Mouse (Mus musculus): Measurements from ENCODE around the gene Map3k7cl. TPM values are rescaled to one million over a fixed set of nuclear protein-coding genes. Genes with fewer than 3 reads are reported as not detected.

Map3k7cl gene
- polyA plus RNA-seq, 1 experiment from 2014 or later: not detected

- DNase-seq (ENCODE audit: low spot score): no peak
- H3K36me3 ChIP-seq: no peaks in the 10 kb centered on the region
- no peaks in the 10 kb centered on the region for H3K27me3 ChIP-seq (ENCODE audit: low read depth, poor library complexity, severe bottlenecking)
- no peaks in the 10 kb centered on the region for H3K9me3 ChIP-seq (replicated peaks)
- no peaks in the 10 kb centered on the region for H3K4me1 ChIP-seq
- 90% methylated on average over 3 of the region's 3 CpGs for WGBS
- no peak overlapping the region for H3K27ac ChIP-seq
- no peak overlapping the region for H3K4me3 ChIP-seq
Measured at GRCm38 (mm10) chr16:87625341-87625740, 72.2 kb downstream of the Map3k7cl start.

- H3K9me3 ChIP-seq (replicated peaks): no peaks in the 10 kb centered on the region
- no peak overlapping the region for H3K4me3 ChIP-seq
- no peaks in the 10 kb centered on the region for H3K4me1 ChIP-seq
- no peak for DNase-seq (ENCODE audit: low spot score)
- no peaks in the 10 kb centered on the region for H3K36me3 ChIP-seq
- 97% methylated on average over 8 of the region's 8 CpGs for WGBS
- H3K27ac ChIP-seq: no peak overlapping the region
- no peaks in the 10 kb centered on the region for H3K27me3 ChIP-seq (ENCODE audit: low read depth, poor library complexity, severe bottlenecking)
Measured at GRCm38 (mm10) chr16:87625816-87626215, 72.7 kb downstream of the Map3k7cl start.

- no peak for DNase-seq (ENCODE audit: low spot score)
- no peak overlapping the region for H3K4me3 ChIP-seq
- WGBS: 95% methylated on average over 4 of the region's 4 CpGs
- H3K4me1 ChIP-seq: no peaks in the 10 kb centered on the region
- no peaks in the 10 kb centered on the region for H3K27me3 ChIP-seq (ENCODE audit: low read depth, poor library complexity, severe bottlenecking)
- no peaks in the 10 kb centered on the region for H3K9me3 ChIP-seq (replicated peaks)
- H3K36me3 ChIP-seq: no peaks in the 10 kb centered on the region
- H3K27ac ChIP-seq: no peak overlapping the region
Measured at GRCm38 (mm10) chr16:87626696-87627095, 73.6 kb downstream of the Map3k7cl start.

GRCm38 (mm10) chr16:87634709-87635108, 81.6 kb downstream of the Map3k7cl start:
- Histone ChIP-seq H3K27ac (no peak overlapping the region), H3K9me3 (replicated peaks) (no peaks in the 10 kb centered on the region), H3K36me3 (no peaks in the 10 kb centered on the region), H3K4me1 (no peaks in the 10 kb centered on the region), H3K4me3 (no peak overlapping the region), H3K27me3 (ENCODE audit: low read depth, poor library complexity, severe bottlenecking) (no peaks in the 10 kb centered on the region)
- DNase-seq (ENCODE audit: low spot score): no peak

GRCm38 (mm10) chr16:87635213-87635755, 82.2 kb downstream of the Map3k7cl start:
- Histone ChIP-seq H3K4me3 (no peak overlapping the region), H3K36me3 (no peaks in the 10 kb centered on the region), H3K27me3 (ENCODE audit: low read depth, poor library complexity, severe bottlenecking) (no peaks in the 10 kb centered on the region), H3K4me1 (no peaks in the 10 kb centered on the region), H3K27ac (no peak overlapping the region), H3K9me3 (replicated peaks) (no peaks in the 10 kb centered on the region)
- no peak for DNase-seq (ENCODE audit: low spot score)
- 91% methylated on average over 6 of the region's 6 CpGs for WGBS

GRCm38 (mm10) chr16:87635841-87636240, 82.7 kb downstream of the Map3k7cl start:
- Histone ChIP-seq H3K27ac (no peak overlapping the region), H3K27me3 (ENCODE audit: low read depth, poor library complexity, severe bottlenecking) (no peaks in the 10 kb centered on the region), H3K4me1 (no peaks in the 10 kb centered on the region), H3K36me3 (no peaks in the 10 kb centered on the region), H3K4me3 (no peak overlapping the region), H3K9me3 (replicated peaks) (no peaks in the 10 kb centered on the region)
- WGBS: 89% methylated on average over 4 of the region's 4 CpGs
- DNase-seq (ENCODE audit: low spot score): no peak

- Histone ChIP-seq H3K27ac (no peak overlapping the region), H3K36me3 (no peaks in the 10 kb centered on the region), H3K9me3 (replicated peaks) (no peaks in the 10 kb centered on the region), H3K27me3 (ENCODE audit: low read depth, poor library complexity, severe bottlenecking) (no peaks in the 10 kb centered on the region), H3K4me3 (no peak overlapping the region), H3K4me1 (no peaks in the 10 kb centered on the region)
- WGBS: 50% methylated on average over 1 of the region's 1 CpGs
- DNase-seq (ENCODE audit: low spot score): no peak
Measured at GRCm38 (mm10) chr16:87638098-87638497, 85.0 kb downstream of the Map3k7cl start.

- H3K27me3 ChIP-seq (ENCODE audit: low read depth, poor library complexity, severe bottlenecking): no peaks in the 10 kb centered on the region
- WGBS: 94% methylated on average over 7 of the region's 7 CpGs
- H3K4me1 ChIP-seq: peaks cover 8% of the 10 kb centered on the region
- no peaks in the 10 kb centered on the region for H3K9me3 ChIP-seq (replicated peaks)
- H3K4me3 ChIP-seq: no peak overlapping the region
- DNase-seq (ENCODE audit: low spot score): no peak
- H3K27ac ChIP-seq: no peak overlapping the region
- H3K36me3 ChIP-seq: no peaks in the 10 kb centered on the region
Measured at GRCm38 (mm10) chr16:87642234-87642633, 89.1 kb downstream of the Map3k7cl start.

GRCm38 (mm10) chr16:87644111-87644770, 91.1 kb downstream of the Map3k7cl start:
- no peaks in the 10 kb centered on the region for H3K27me3 ChIP-seq (ENCODE audit: low read depth, poor library complexity, severe bottlenecking)
- DNase-seq (ENCODE audit: low spot score): no peak
- H3K36me3 ChIP-seq: no peaks in the 10 kb centered on the region
- H3K9me3 ChIP-seq (replicated peaks): no peaks in the 10 kb centered on the region
- H3K27ac ChIP-seq: no peak overlapping the region
- no peak overlapping the region for H3K4me3 ChIP-seq
- H3K4me1 ChIP-seq: peaks cover 8% of the 10 kb centered on the region
- 82% methylated on average over 14 of the region's 14 CpGs for WGBS

Other genes with a start within 250 kb of the Map3k7cl start
- 19.4 and 22.9 TPM in 2 replicates for gene N6amt1, start 199.1 kb upstream of the Map3k7cl start, polyA plus RNA-seq (2016; fragmentation: Nextera tagmentation; extraction: Ambion mirVana)
- 29.3 and 34.8 TPM in 2 replicates for gene Ltn1, start 120.7 kb upstream of the Map3k7cl start, polyA plus RNA-seq (2016; fragmentation: Nextera tagmentation; extraction: Ambion mirVana)
- gene Rwdd2b, start 112.8 kb upstream of the Map3k7cl start, polyA plus RNA-seq (2016; fragmentation: Nextera tagmentation; extraction: Ambion mirVana): 10.0 and 12.0 TPM in 2 replicates
- gene Usp16, start 98.6 kb upstream of the Map3k7cl start, polyA plus RNA-seq (2016; fragmentation: Nextera tagmentation; extraction: Ambion mirVana): 38.7 and 42.4 TPM in 2 replicates
- gene Cct8, start 57.5 kb upstream of the Map3k7cl start, polyA plus RNA-seq (2016; fragmentation: Nextera tagmentation; extraction: Ambion mirVana): 664 and 718 TPM in 2 replicates
- gene Bach1, start 145.6 kb downstream of the Map3k7cl start, polyA plus RNA-seq (2016; fragmentation: Nextera tagmentation; extraction: Ambion mirVana): 12.5 and 15.4 TPM in 2 replicates

Data from limb, embryonic 10.5 days (tissue).